Mouse (Mus musculus) midbrain, embryonic 13.5 days (tissue): Measurements from ENCODE around the gene Tgoln1. TPM values are rescaled to one million over a fixed set of nuclear protein-coding genes. Genes with fewer than 3 reads are reported as not detected.

ENCODE experiments used
- ATAC-seq: fragments of 200-750 bp; cut with Nextera tagmentation; 2 replicates; pipeline ENCODE4 v1.8.0; 2017; ENCODE audit warnings: mild to moderate bottlenecking, moderate TSS enrichment, moderate library complexity
- H3K27ac ChIP-seq: fragments of 300-500 bp; sonication (generic); 2 replicates; pipeline ENCODE4 v1.5.1; 2015; ENCODE audit warnings: inconsistent platforms, mild to moderate bottlenecking, moderate library complexity
- H3K27me3 ChIP-seq: fragments of 300-500 bp; sonication (generic); 2 replicates; pipeline ENCODE4 v1.6.1; 2015; ENCODE audit warnings: mild to moderate bottlenecking, inconsistent platforms
- H3K36me3 ChIP-seq: fragments of 300-500 bp; sonication (generic); 2 replicates; pipeline ENCODE4 v1.6.1; 2015; ENCODE audit warnings: mild to moderate bottlenecking, inconsistent platforms
- H3K4me1 ChIP-seq: fragments of 300-500 bp; sonication (generic); replicated peaks from 2 replicates; pipeline ENCODE4 v1.6.1; 2015; ENCODE audit warnings: inconsistent platforms
- H3K4me2 ChIP-seq: fragments of 300-500 bp; sonication (generic); replicated peaks from 2 replicates; pipeline ENCODE4 v1.6.1; 2015; ENCODE audit warnings: moderate library complexity, mild to moderate bottlenecking, inconsistent platforms
- H3K4me3 ChIP-seq: fragments of 300-500 bp; sonication (generic); replicated peaks from 2 replicates; pipeline ENCODE4 v1.5.1; 2015; ENCODE audit warnings: mild to moderate bottlenecking, inconsistent platforms
- H3K9ac ChIP-seq: fragments of 300-500 bp; sonication (generic); replicated peaks from 2 replicates; pipeline ENCODE4 v1.6.1; 2015; ENCODE audit warnings: mild to moderate bottlenecking, inconsistent platforms
- H3K9me3 ChIP-seq: fragments of 300-500 bp; sonication (generic); 2 replicates; pipeline ENCODE4 v1.6.1; 2016; ENCODE audit warnings: mild to moderate bottlenecking, inconsistent platforms
- WGBS: fragments of 180-500 bp; shearing (Covaris S2); methylation state at CpG from one replicate; pipeline ENCODE4 v1.1.7; 2015; 5-methylcytosine and 5-hydroxymethylcytosine counted together
- polyA plus RNA-seq: library from polyadenylated mRNA; unstranded; fragments of >200 nt; fragmentation: Nextera tagmentation; extraction: Ambion mirVana; gene quantifications from 2 replicates; pipeline ENCODE4 v1.2.1, GENCODE M21; 2015

The Tgoln1 gene
- 39.6 and 41.2 TPM in 2 replicates for polyA plus RNA-seq

DNA sequence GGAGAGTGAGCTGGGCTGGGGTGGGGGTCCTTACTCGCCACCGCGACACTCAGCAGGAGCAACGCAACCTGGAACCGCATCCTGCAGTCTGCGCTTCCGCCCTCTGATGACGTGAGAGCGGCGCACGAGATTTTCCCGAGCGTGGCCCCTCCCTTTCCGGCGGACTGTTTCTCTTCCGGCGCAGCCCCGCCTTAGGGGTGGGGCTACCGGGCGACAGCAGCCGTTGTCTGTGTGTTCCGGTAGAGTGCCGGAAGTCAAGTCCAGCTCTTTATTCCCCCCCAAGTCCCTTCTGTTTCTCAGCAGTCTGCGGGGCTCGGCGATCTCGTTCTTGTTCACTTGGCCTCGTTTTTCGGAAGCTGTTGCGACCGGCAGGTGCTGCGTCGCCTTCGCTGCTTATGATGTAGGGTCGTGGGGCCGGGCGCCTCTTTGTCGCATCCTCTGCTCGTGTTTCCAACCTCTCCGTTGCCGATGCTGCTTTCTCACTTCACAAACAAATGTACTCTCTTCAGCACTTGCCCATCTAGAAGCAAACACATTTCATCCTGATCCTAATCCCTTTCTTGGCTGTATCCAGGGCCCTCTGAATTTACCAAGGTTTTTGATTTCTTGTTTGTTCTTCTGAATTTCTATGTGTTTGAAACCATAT is at the start of gene Tgoln1:
Gene Tgoln1 (minus strand): TSS at position 358 of the 646 bp plus-strand sequence.
- H3K9me3 ChIP-seq, result no peaks in the 10 kb centered on the region
- H3K4me3 ChIP-seq, result peak within 1 kb of the TSS; percentile 64
- peaks cover 16% of the 10 kb centered on the region for H3K36me3 ChIP-seq
- no peaks in the 10 kb centered on the region for H3K27me3 ChIP-seq
- peak; percentile 98 for ATAC-seq
- H3K9ac ChIP-seq, result peak within 1 kb of the TSS; percentile 84
- H3K4me1 ChIP-seq, result peaks cover 33% of the 10 kb centered on the region
- peak within 1 kb of the TSS; percentile 100 for H3K4me2 ChIP-seq
- H3K27ac ChIP-seq, result peak within 1 kb of the TSS; percentile 91
- WGBS, result under 1% methylated on average over 41 of the region's 41 CpGs

DNA sequence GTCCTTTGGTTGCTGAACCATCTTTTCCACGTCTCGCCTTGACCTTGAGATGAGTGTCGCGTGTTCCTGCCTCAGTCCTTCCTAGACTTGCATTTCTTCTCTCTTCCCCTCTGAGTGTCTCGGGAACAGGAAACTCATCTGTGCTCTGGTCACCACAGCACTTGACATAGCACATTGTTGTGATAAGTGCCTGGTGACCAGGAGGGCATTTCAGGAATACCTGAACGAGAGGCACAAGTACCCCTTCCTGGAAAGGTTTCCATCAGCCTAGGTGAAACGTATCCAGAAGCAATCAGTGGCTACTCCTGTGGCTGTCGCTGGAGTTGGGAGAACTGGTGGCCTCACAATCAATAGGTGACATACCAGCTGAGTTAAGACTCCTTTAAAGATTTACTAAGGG is 47.5 kb upstream of the Tgoln1 start:
- no peak for ATAC-seq
- H3K9me3 ChIP-seq, result no peaks in the 10 kb centered on the region
- H3K4me3 ChIP-seq, result no peak overlapping the region
- H3K27me3 ChIP-seq, result no peaks in the 10 kb centered on the region
- H3K36me3 ChIP-seq, result no peaks in the 10 kb centered on the region
- H3K9ac ChIP-seq, result no peak overlapping the region
- WGBS, result 85% methylated on average over 8 of the region's 8 CpGs
- no peak overlapping the region for H3K27ac ChIP-seq
- H3K4me2 ChIP-seq, result no peak overlapping the region
- H3K4me1 ChIP-seq, result no peaks in the 10 kb centered on the region

DNA sequence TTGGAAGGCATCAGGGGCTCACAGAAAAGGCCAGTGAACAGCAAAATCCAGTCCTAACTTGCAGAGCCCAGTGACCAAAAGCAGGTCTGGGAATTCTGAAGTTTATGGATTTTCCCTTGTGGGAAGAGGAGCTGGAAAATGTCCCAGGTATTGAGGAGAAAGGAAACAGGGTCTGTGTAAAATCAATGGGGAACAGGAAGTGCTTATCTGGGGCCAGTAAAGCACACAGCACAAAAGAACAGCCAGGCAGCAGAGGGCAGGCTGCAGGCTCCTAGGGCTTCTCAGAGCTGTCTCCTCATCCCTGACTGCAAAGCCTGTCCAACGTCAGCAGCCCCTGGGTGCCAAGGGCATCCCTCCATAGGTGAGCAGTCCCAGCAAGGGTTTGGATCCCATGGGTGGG is 46.2 kb upstream of the Tgoln1 start:
- H3K36me3 ChIP-seq, result no peaks in the 10 kb centered on the region
- H3K4me2 ChIP-seq, result no peak overlapping the region
- H3K27me3 ChIP-seq, result no peaks in the 10 kb centered on the region
- H3K4me3 ChIP-seq, result no peak overlapping the region
- 18% methylated on average over 1 of the region's 1 CpGs for WGBS
- no peaks in the 10 kb centered on the region for H3K4me1 ChIP-seq
- no peak overlapping the region for H3K9ac ChIP-seq
- no peaks in the 10 kb centered on the region for H3K9me3 ChIP-seq
- H3K27ac ChIP-seq, result no peak overlapping the region
- no peak for ATAC-seq

DNA sequence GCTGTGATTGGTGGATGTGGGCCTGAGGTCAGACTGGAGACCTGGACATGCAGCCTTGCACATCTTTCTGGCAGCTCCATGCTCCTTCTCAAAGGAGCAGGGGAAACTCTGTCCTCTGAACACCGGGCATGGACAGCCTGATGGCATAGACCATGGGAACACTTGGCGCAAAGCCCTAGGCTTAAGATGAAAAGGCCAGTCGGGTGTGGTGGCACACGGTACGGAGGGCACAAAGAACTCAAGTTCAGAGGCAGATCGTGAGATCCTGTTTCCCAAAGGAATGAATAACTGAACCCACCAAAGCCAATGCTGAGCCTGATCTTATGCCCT is 43.6 kb upstream of the Tgoln1 start:
- Histone ChIP-seq H3K9ac (no peak overlapping the region), H3K4me3 (no peak overlapping the region), H3K4me1 (peaks cover 6% of the 10 kb centered on the region), H3K27me3 (no peaks in the 10 kb centered on the region), H3K27ac (no peak overlapping the region), H3K4me2 (no peak overlapping the region), H3K9me3 (no peaks in the 10 kb centered on the region), H3K36me3 (no peaks in the 10 kb centered on the region)
- ATAC-seq, result 0 out of 2 replicates have a peak, but pooled peaks have one; percentile 18
- WGBS, result 94% methylated on average over 6 of the region's 6 CpGs

DNA sequence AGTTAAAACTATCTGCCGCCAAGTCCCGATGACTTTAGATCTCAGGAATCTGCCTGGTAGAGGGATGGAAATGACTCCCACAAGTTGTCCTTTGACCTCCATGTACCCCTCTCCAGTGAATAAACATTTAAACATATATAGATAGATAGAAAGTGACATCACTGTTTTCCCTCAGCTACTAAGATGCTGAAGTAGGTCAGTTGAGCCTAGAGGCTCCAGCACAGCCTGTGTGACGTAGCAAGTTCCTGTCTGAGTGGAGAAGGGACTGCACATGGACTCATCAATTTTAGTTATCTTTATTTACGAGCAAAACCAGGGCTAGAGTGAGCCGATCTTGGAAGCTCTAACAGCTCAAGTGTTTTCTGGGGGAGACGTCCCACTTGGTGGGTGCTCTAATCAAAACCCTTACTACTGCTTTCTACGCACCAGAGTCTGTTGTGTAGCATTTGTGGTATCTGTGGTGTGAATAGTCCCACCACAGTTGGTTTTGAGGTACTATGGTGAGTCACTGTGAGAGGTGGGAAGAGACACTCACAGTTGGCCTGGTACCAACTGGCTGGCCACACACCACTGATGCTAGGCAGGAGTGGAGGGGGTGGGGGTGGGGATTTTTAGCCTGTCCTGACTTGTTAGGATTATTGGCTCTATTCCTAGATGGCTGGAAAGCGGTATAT is 43.1 kb upstream of the Tgoln1 start:
- no peak for ATAC-seq
- Histone ChIP-seq H3K9ac (no peak overlapping the region), H3K27me3 (no peaks in the 10 kb centered on the region), H3K36me3 (no peaks in the 10 kb centered on the region), H3K27ac (no peak overlapping the region), H3K4me2 (no peak overlapping the region), H3K4me3 (no peak overlapping the region), H3K4me1 (peaks cover 11% of the 10 kb centered on the region), H3K9me3 (no peaks in the 10 kb centered on the region)
- WGBS, result 93% methylated on average over 8 of the region's 8 CpGs

DNA sequence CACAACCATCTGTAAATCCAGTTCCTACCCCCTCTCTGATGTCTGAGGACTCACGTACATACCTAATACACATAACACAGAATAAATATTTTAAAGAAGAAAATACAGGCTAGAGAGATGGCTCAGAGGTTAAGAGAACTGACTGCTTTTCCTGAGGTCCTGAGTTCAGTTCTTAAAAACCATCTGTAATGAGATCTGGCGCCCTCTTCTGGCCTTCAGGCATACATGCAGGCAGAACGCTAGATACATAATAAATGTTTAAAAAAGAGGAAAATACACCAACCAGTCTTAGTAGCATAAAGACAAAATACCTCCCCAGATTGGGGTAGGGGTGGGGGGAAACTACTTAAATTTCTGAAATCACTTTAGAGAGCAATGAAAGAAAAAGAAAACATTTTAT is 41.2 kb upstream of the Tgoln1 start:
- Histone ChIP-seq H3K9ac (no peak overlapping the region), H3K4me2 (no peak overlapping the region), H3K27me3 (no peaks in the 10 kb centered on the region), H3K4me3 (no peak overlapping the region), H3K36me3 (no peaks in the 10 kb centered on the region), H3K4me1 (peaks cover 19% of the 10 kb centered on the region), H3K27ac (no peak overlapping the region), H3K9me3 (no peaks in the 10 kb centered on the region)
- ATAC-seq, result no peak
- 60% methylated on average over 3 of the region's 3 CpGs for WGBS

DNA sequence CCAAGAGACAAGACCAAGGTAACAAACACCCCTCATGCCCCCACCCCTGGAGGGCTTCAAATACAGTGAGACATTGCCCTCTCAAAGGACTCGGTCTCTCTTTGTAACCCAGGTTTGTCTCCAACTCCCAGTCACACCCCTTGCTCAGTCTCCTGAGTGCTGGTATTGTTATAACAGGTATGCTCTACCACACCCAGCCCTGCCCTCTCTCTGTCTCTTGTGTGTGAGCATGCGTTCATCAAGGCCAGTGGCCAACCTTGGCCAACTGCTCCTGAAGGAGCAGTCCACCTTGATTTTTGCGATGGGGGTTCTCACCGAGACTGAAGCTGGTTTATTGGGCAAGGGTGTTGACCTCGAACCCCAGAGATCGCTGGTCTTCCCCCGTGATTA is 39.2 kb upstream of the Tgoln1 start:
- no peak overlapping the region for H3K4me3 ChIP-seq
- H3K36me3 ChIP-seq, result no peaks in the 10 kb centered on the region
- H3K9me3 ChIP-seq, result no peaks in the 10 kb centered on the region
- H3K27me3 ChIP-seq, result no peaks in the 10 kb centered on the region
- no peak overlapping the region for H3K9ac ChIP-seq
- no peak overlapping the region for H3K27ac ChIP-seq
- H3K4me1 ChIP-seq, result peaks cover 19% of the 10 kb centered on the region
- peak; percentile 11; the same call in 1 of the 2 replicates for ATAC-seq
- WGBS, result 91% methylated on average over 7 of the region's 7 CpGs
- no peak overlapping the region for H3K4me2 ChIP-seq

DNA sequence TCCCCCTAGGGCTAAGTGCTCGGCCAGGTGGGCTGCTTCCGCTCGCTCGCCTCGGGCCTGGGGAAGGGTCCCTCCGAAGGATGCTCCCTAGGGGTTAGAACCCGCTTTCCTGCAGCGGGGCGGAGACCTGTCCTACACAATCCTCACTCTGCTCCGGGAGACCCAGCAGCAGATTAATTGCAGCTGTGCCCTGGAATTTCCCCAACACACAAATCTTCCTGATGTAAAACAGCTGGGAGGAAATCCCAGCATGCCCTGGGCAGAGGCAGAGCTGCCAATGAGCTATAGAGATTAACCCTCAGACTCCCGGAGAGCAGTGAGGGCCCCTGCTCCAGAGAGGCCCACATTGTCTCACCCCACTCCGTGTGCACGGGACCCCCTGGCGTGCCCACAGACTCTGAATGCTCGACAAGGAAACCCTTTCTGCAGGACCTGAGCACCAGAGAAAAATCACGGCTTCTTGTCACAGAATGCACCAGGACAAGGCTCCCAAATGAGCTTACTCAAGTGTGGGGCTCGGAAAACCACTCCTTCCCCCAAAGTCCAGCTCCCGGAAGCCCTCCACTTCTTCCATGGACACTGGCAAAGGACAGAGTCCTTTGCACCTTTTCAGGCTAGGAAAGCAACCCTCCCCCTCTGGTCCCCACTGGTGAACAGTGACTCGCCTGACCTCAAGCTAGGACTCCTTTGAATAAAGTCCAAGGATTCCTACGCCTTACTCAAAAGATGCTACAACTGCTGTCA is 38.7 kb upstream of the Tgoln1 start:
- Histone ChIP-seq H3K36me3 (no peaks in the 10 kb centered on the region), H3K4me3 (peak overlapping the region; percentile 42), H3K4me1 (peaks cover 19% of the 10 kb centered on the region), H3K27me3 (no peaks in the 10 kb centered on the region), H3K9ac (peak overlapping the region; percentile 57), H3K27ac (peak overlapping the region; percentile 74), H3K4me2 (peak overlapping the region; percentile 52), H3K9me3 (no peaks in the 10 kb centered on the region)
- peak; percentile 83 for ATAC-seq
- 44% methylated on average over 20 of the region's 20 CpGs for WGBS

DNA sequence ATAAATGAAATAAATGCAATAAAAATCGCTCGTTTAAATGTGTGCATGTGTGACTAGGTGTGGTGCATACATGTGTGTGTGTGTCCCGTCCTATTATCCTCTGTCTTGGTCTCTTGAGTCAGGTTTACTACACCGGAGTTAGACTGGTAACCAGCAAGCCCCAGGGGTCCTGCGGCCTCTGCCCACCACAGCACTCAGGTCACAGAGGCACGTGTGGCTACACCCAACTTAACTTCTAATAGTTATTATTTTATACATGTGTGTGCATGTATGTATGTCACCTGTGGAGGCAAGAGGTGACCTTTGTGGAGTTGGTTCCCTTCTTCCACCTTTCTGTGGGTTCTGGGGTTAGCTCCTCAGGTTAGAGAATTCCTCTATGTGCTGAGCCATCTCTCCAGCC is 37.6 kb upstream of the Tgoln1 start:
- ATAC-seq, result no peak
- 91% methylated on average over 6 of the region's 6 CpGs for WGBS
- no peaks in the 10 kb centered on the region for H3K36me3 ChIP-seq
- H3K4me3 ChIP-seq, result no peak overlapping the region
- no peak overlapping the region for H3K4me2 ChIP-seq
- no peaks in the 10 kb centered on the region for H3K9me3 ChIP-seq
- no peak overlapping the region for H3K9ac ChIP-seq
- H3K27me3 ChIP-seq, result no peaks in the 10 kb centered on the region
- H3K27ac ChIP-seq, result no peak overlapping the region
- H3K4me1 ChIP-seq, result peaks cover 19% of the 10 kb centered on the region

DNA sequence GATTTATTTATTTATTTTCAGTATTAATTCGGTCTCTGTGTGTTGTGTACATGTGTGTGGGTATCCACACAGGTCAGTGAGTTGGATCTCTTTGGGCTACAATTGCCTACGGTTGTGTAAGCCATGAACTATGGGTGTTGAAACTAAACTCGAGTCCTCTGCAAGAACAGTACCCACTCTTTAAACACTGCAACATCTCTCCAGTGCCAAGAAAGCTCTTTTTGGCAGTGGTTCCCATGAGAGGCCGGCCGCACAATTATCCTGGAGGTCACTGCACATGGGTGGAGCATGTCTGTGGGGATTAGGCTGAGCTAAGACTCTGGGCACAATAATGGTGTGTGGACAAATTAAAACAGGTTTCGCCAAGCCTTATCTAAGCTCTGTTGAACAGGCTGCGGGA is 36.6 kb upstream of the Tgoln1 start:
- H3K36me3 ChIP-seq, result no peaks in the 10 kb centered on the region
- no peak overlapping the region for H3K27ac ChIP-seq
- H3K9ac ChIP-seq, result no peak overlapping the region
- no peaks in the 10 kb centered on the region for H3K9me3 ChIP-seq
- no peak for ATAC-seq
- WGBS, result 53% methylated on average over 7 of the region's 7 CpGs
- H3K4me1 ChIP-seq, result peaks cover 19% of the 10 kb centered on the region
- no peak overlapping the region for H3K4me3 ChIP-seq
- no peaks in the 10 kb centered on the region for H3K27me3 ChIP-seq
- no peak overlapping the region for H3K4me2 ChIP-seq

DNA sequence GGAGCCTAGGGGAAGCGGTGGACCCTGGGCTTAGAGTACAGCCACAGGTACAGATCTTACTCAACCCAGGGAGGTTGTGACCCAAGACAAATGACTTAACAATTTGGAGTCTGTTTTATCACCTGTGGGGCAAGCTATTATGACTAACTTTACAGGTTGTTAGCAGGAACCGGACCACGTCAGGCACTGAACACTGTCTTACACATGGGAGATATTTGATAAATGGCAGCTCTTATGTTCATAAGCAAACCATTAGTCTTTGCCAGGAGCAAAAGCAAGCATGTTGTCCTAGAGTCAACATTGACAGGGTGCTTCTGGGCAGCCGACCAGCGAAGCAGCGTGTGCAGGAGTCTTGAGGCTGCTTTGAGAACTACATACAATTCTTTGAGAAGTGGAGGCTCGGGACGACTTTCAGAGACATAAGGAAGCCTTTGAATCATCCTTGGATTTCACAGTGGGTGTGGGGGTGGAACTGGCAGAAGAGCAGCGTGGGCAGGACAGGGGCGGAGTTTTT is 33.6 kb upstream of the Tgoln1 start:
- H3K27ac ChIP-seq, result no peak overlapping the region
- no peaks in the 10 kb centered on the region for H3K9me3 ChIP-seq
- no peak for ATAC-seq
- WGBS, result 87% methylated on average over 10 of the region's 10 CpGs
- H3K4me1 ChIP-seq, result peaks cover 13% of the 10 kb centered on the region
- H3K9ac ChIP-seq, result no peak overlapping the region
- no peak overlapping the region for H3K4me2 ChIP-seq
- no peaks in the 10 kb centered on the region for H3K27me3 ChIP-seq
- H3K4me3 ChIP-seq, result no peak overlapping the region
- no peaks in the 10 kb centered on the region for H3K36me3 ChIP-seq

DNA sequence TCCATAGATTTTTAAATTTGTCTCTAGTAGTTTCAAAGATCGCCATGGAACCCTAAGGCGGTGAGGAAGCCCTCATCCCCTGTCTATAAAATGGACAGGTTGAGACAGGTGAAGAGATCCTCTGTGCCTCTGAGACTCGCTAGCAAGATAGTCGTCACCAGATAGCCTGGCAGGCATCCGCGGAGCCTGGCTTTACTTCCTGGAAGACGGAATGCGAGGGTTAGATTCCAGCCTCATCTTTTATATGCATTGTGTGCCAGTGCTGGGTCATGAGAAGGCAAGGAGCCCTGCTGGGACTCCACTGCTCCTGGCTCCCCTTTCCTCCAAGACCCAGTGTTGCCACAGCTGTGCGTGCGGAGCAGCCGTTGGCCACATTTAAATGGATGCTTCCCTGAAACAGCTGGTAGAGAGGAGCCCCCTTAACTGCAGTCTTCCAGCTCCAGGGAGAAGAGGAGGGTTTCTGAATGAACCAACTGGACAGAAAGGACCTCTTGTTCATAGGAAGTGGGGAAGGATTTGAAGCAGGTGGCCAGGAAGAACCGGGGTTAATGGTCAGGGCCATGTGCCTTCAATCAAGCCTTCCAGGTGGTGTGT is 31.3 kb upstream of the Tgoln1 start:
- Histone ChIP-seq H3K27ac (no peak overlapping the region), H3K27me3 (no peaks in the 10 kb centered on the region), H3K36me3 (no peaks in the 10 kb centered on the region), H3K9ac (no peak overlapping the region; the same call in 1 of the 2 replicates), H3K9me3 (no peaks in the 10 kb centered on the region), H3K4me2 (no peak overlapping the region), H3K4me3 (no peak overlapping the region), H3K4me1 (no peaks in the 10 kb centered on the region; the same call in 1 of the 2 replicates)
- no peak for ATAC-seq
- 66% methylated on average over 12 of the region's 12 CpGs for WGBS
